Mouse (Mus musculus): ENCODE measurements at regions not wholly inside any gene's neighbourhood (a gene's known extent, or its start where the extent isn't known, plus 50 kb on each side); places are given as distances from the start of the nearest gene placed in this dataset.

DNA sequence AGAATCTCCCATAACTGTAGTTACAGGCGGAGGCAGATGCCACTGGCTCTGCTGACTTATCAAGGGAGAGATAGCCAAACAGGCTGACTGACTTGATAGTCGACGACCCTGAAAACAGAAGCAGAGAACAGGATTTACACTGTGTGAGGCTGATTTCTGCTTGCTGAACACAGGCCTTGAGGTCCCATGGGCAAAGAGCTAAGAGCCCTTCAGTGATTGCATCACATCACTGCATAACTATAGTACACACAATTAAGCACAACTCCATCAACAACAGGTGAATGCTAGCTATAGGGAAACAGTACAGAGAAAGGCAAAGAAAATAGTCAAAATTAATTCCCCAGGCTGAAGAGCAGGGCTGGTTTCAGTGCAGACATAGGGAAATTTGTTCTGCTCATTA lies 203.3 kb downstream of the Irs2 start:
- H3K27me3 ChIP-seq: no peaks in the 10 kb centered on the region
- 0 out of 2 replicates have a peak overlapping the region, but pooled peaks have one; percentile 42 for H3K9ac ChIP-seq
- no peaks in the 10 kb centered on the region for H3K9me3 ChIP-seq
- H3K36me3 ChIP-seq (replicated peaks): no peaks in the 10 kb centered on the region
- 62% methylated on average over 3 of the region's 3 CpGs for WGBS
- no peak overlapping the region; the same call in 1 of the 2 replicates for H3K4me2 ChIP-seq
- peaks cover 24% of the 10 kb centered on the region for H3K4me1 ChIP-seq
- ATAC-seq (ENCODE audit: low FRiP score): peak; percentile 52; the same call in 1 of the 2 replicates
- peak overlapping the region; percentile 36; the same call in 1 of the 2 replicates for H3K27ac ChIP-seq
- no peak overlapping the region for H3K4me3 ChIP-seq (replicated peaks)

DNA sequence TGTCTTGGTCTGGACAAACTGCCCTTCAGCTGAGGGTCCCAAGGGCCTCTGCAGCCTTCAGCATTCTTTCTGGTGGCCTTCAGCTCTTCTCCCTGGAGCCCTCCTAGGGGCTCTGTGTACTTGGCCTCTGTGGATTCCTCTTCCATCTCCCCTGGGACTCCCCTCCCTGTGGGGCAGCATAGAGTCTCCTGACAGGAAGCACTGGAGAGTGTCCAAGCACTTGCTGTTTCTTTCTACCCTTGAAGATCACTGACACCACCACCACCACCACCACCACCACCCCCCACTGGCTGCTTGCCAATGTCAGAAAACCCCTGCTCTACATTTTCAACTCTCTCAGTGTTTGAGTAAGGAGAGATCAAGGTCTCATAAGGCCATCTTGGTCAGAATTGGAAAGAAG lies 206.3 kb downstream of the Irs2 start:
- Histone ChIP-seq H3K4me2 (no peak overlapping the region), H3K27ac (no peak overlapping the region), H3K4me3 (replicated peaks) (no peak overlapping the region), H3K4me1 (peaks cover 24% of the 10 kb centered on the region), H3K36me3 (replicated peaks) (no peaks in the 10 kb centered on the region), H3K9ac (no peak overlapping the region), H3K9me3 (no peaks in the 10 kb centered on the region), H3K27me3 (no peaks in the 10 kb centered on the region)
- no peak for ATAC-seq (ENCODE audit: low FRiP score)

GRCm38 (mm10) chr8:10801580-10801979 lies 206.7 kb downstream of the Irs2 start:
- no peaks in the 10 kb centered on the region for H3K9me3 ChIP-seq
- H3K4me1 ChIP-seq: peaks cover 24% of the 10 kb centered on the region
- no peaks in the 10 kb centered on the region for H3K36me3 ChIP-seq (replicated peaks)
- H3K4me2 ChIP-seq: no peak overlapping the region
- no peak overlapping the region for H3K9ac ChIP-seq
- H3K27ac ChIP-seq: no peak overlapping the region
- H3K4me3 ChIP-seq (replicated peaks): no peak overlapping the region
- WGBS: 87% methylated on average over 5 of the region's 5 CpGs
- no peaks in the 10 kb centered on the region for H3K27me3 ChIP-seq
- no peak for ATAC-seq (ENCODE audit: low FRiP score)

GRCm38 (mm10) chr8:10798444-10798843 lies 209.8 kb downstream of the Irs2 start:
- Histone ChIP-seq H3K4me2 (no peak overlapping the region), H3K4me1 (peaks cover 18% of the 10 kb centered on the region), H3K27ac (no peak overlapping the region), H3K9ac (no peak overlapping the region), H3K4me3 (replicated peaks) (no peak overlapping the region), H3K27me3 (no peaks in the 10 kb centered on the region), H3K9me3 (no peaks in the 10 kb centered on the region), H3K36me3 (replicated peaks) (no peaks in the 10 kb centered on the region)
- WGBS: 92% methylated on average over 1 of the region's 1 CpGs
- no peak for ATAC-seq (ENCODE audit: low FRiP score)

DNA sequence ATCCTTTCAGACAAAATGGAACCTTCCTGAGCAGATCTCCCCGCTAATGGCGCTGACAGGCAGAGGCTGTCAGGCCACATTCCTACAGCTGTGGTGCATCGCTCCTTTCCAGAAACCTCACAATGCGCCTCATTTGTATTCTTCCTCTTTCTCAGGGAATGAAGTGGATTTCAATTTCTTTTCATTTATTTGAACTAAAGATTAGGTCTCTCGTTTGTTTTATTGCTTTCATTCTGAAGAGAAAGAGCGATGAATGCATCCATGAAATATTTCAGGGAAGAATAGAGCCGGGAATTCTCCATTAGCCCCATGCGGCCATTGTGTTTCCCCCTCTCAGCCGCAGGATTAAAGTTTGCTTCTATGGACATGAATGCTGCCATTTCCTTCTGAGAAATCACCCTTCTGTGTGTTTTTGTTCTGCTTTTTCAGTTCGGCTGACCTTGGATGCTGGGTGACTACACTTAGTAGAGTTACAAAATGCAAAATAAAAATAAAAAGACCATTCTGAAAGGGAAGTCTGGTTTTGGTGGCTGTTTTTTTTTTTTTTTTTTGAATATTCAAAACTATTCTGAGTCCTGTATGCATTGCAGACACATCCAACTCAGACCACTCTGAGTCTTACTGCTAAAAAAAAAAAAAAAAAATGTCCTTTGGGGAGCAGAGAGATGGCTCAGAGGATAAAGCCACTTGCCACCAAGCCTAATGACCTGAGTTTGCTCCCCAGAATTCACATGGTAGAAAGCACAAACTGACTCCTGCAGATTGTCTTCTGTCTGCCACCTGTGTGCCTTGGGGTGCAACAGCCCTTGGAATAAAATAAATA lies 213.7 kb downstream of the Irs2 start:
- Histone ChIP-seq H3K4me2 (no peak overlapping the region), H3K9me3 (no peaks in the 10 kb centered on the region), H3K4me3 (replicated peaks) (no peak overlapping the region), H3K9ac (no peak overlapping the region), H3K27me3 (no peaks in the 10 kb centered on the region), H3K36me3 (replicated peaks) (no peaks in the 10 kb centered on the region), H3K4me1 (peaks cover 17% of the 10 kb centered on the region), H3K27ac (peak overlapping the region; percentile 85)
- 12% methylated on average over 10 of the region's 10 CpGs for WGBS
- ATAC-seq (ENCODE audit: low FRiP score): peak; percentile 76

DNA sequence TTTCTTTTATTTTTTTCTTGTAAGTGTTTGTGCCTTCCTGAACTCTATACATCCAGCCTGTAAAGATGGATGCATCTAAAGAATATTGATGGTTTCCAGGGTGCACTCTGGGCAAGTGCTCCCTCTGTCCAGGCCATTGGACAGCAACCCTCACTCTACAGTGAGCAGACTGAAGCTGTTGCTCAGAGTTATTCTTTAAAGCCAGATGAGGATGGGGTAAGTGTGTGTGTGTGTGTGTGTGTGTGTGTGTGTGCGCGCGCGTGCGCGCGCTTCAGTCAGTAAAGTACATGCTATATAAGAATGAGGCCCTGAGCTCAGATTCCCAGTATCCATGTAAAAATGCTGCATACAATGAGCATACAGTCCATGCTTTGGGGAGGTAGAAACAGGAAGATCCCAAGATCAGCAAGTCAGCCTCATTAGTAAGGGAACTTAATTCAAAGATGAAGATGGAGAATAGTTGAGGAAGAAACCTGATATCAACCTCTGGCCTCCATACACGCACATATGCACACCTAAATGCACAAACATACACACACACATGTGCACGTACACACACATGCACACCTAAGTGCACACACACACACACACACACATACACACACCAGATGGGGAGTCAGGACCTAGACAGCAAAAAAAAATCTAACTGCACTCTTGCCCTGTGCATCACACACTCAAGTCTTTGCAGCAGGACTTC lies 214.4 kb downstream of the Irs2 start:
- no peak overlapping the region for H3K9ac ChIP-seq
- peak overlapping the region; percentile 85 for H3K27ac ChIP-seq
- H3K4me3 ChIP-seq (replicated peaks): no peak overlapping the region
- no peaks in the 10 kb centered on the region for H3K36me3 ChIP-seq (replicated peaks)
- 86% methylated on average over 9 of the region's 9 CpGs for WGBS
- no peaks in the 10 kb centered on the region for H3K27me3 ChIP-seq
- no peaks in the 10 kb centered on the region for H3K9me3 ChIP-seq
- ATAC-seq (ENCODE audit: low FRiP score): peak; percentile 28; the same call in 1 of the 2 replicates
- peaks cover 20% of the 10 kb centered on the region for H3K4me1 ChIP-seq
- H3K4me2 ChIP-seq: no peak overlapping the region

- Histone ChIP-seq H3K9me3 (no peaks in the 10 kb centered on the region), H3K4me2 (no peak overlapping the region), H3K4me1 (peaks cover 13% of the 10 kb centered on the region), H3K27me3 (no peaks in the 10 kb centered on the region), H3K36me3 (replicated peaks) (no peaks in the 10 kb centered on the region), H3K27ac (no peak overlapping the region), H3K4me3 (replicated peaks) (no peak overlapping the region), H3K9ac (no peak overlapping the region)
- no peak for ATAC-seq (ENCODE audit: low FRiP score)
- 85% methylated on average over 8 of the region's 8 CpGs for WGBS
Measured at GRCm38 (mm10) chr8:10788496-10789200, 219.6 kb downstream of the Irs2 start.

DNA sequence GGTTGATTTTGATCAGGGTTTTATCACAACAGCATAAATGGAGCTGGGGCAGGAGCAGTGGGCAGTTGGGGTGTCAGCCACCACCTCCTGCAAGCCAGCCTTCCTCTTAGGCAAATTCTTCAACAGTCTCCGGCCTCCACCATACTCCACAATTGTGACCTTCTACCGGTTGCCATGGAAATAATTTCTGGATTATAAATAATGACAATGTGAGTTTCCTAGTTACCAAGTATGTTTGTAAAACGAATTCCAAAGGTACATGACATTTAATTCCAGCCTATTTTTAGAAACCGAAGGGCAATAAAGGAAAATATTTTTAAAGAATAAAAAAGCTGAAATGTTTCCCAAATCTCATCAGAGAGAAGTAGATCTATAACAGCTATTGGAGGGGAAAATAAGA lies 222.5 kb downstream of the Irs2 start:
- Histone ChIP-seq H3K27me3 (no peaks in the 10 kb centered on the region), H3K36me3 (replicated peaks) (no peaks in the 10 kb centered on the region), H3K9ac (no peak overlapping the region), H3K9me3 (no peaks in the 10 kb centered on the region), H3K4me3 (replicated peaks) (no peak overlapping the region), H3K4me2 (no peak overlapping the region), H3K27ac (no peak overlapping the region), H3K4me1 (peaks cover 11% of the 10 kb centered on the region)
- ATAC-seq (ENCODE audit: low FRiP score): no peak
- WGBS: 83% methylated on average over 4 of the region's 4 CpGs

GRCm38 (mm10) chr8:10785311-10785710 lies 222.9 kb downstream of the Irs2 start:
- no peak overlapping the region for H3K4me2 ChIP-seq
- ATAC-seq (ENCODE audit: low FRiP score): no peak
- H3K27me3 ChIP-seq: no peaks in the 10 kb centered on the region
- H3K36me3 ChIP-seq (replicated peaks): no peaks in the 10 kb centered on the region
- no peaks in the 10 kb centered on the region for H3K9me3 ChIP-seq
- peaks cover 11% of the 10 kb centered on the region for H3K4me1 ChIP-seq
- no peak overlapping the region for H3K9ac ChIP-seq
- 95% methylated on average over 4 of the region's 4 CpGs for WGBS
- H3K27ac ChIP-seq: no peak overlapping the region
- no peak overlapping the region for H3K4me3 ChIP-seq (replicated peaks)

- H3K4me3 ChIP-seq (replicated peaks): no peak overlapping the region
- H3K27ac ChIP-seq: no peak overlapping the region
- 37% methylated on average over 1 of the region's 1 CpGs for WGBS
- H3K27me3 ChIP-seq: no peaks in the 10 kb centered on the region
- peaks cover 11% of the 10 kb centered on the region for H3K4me1 ChIP-seq
- no peak overlapping the region for H3K9ac ChIP-seq
- no peak overlapping the region for H3K4me2 ChIP-seq
- ATAC-seq (ENCODE audit: low FRiP score): no peak
- no peaks in the 10 kb centered on the region for H3K9me3 ChIP-seq
- H3K36me3 ChIP-seq (replicated peaks): no peaks in the 10 kb centered on the region
Measured at GRCm38 (mm10) chr8:10784481-10784880, 223.8 kb downstream of the Irs2 start.

GRCm38 (mm10) chr8:10781860-10782259 lies 226.4 kb downstream of the Irs2 start:
- H3K36me3 ChIP-seq (replicated peaks): no peaks in the 10 kb centered on the region
- peaks cover 8% of the 10 kb centered on the region for H3K4me1 ChIP-seq
- H3K4me3 ChIP-seq (replicated peaks): no peak overlapping the region
- H3K27ac ChIP-seq: no peak overlapping the region
- 95% methylated on average over 6 of the region's 6 CpGs for WGBS
- no peak overlapping the region for H3K9ac ChIP-seq
- H3K4me2 ChIP-seq: no peak overlapping the region
- no peaks in the 10 kb centered on the region for H3K27me3 ChIP-seq
- no peak for ATAC-seq (ENCODE audit: low FRiP score)
- H3K9me3 ChIP-seq: 0 out of 2 replicates have a peak, but pooled peaks cover 9% of the 10 kb centered on the region

- H3K27ac ChIP-seq: no peak overlapping the region
- H3K9ac ChIP-seq: no peak overlapping the region
- WGBS: 97% methylated on average over 7 of the region's 7 CpGs
- no peak overlapping the region for H3K4me2 ChIP-seq
- no peak overlapping the region for H3K4me3 ChIP-seq (replicated peaks)
- peaks cover 6% of the 10 kb centered on the region for H3K4me1 ChIP-seq
- H3K9me3 ChIP-seq: 0 out of 2 replicates have a peak, but pooled peaks cover 10% of the 10 kb centered on the region
- H3K36me3 ChIP-seq (replicated peaks): no peaks in the 10 kb centered on the region
- no peak for ATAC-seq (ENCODE audit: low FRiP score)
- no peaks in the 10 kb centered on the region for H3K27me3 ChIP-seq
Measured at GRCm38 (mm10) chr8:10779636-10780035, 228.6 kb downstream of the Irs2 start.
